Mouse (Mus musculus) midbrain, embryonic 11.5 days (tissue): ENCODE measurements around the gene Ahr. TPM values are rescaled to one million over a fixed set of nuclear protein-coding genes. Genes with fewer than 3 reads are reported as not detected.

Experiments
- ATAC-seq: fragments of 200-750 bp; cut with Nextera tagmentation; 2 replicates; pipeline ENCODE4 v1.8.0; 2017; ENCODE audit warnings: moderate TSS enrichment, moderate library complexity; ENCODE audit not compliant: low FRiP score
- DNase-seq: peaks from one replicate; pipeline ENCODE4 v3.0.0; 2015; ENCODE audit warnings: low spot score; ENCODE audit errors: missing footprints
- H3K27ac ChIP-seq: fragments of 300-500 bp; sonication (generic); 2 replicates; pipeline ENCODE4 v1.5.1; 2014; ENCODE audit warnings: low read depth, low read length
- H3K27me3 ChIP-seq: fragments of 300-500 bp; sonication (generic); 2 replicates; pipeline ENCODE4 v1.6.1; 2014; ENCODE audit warnings: mild to moderate bottlenecking, low read length, moderate library complexity, mixed read lengths; ENCODE audit not compliant: control insufficient read depth, insufficient read depth
- H3K36me3 ChIP-seq: fragments of 300-500 bp; sonication (generic); 2 replicates; pipeline ENCODE4 v1.6.1; 2014; ENCODE audit warnings: mild to moderate bottlenecking, low read length, moderate library complexity, mixed read lengths; ENCODE audit not compliant: control insufficient read depth, insufficient read depth
- H3K4me1 ChIP-seq: fragments of 300-500 bp; sonication (generic); 2 replicates; pipeline ENCODE4 v1.6.1; 2014; ENCODE audit warnings: low read length; ENCODE audit not compliant: control insufficient read depth, insufficient read depth
- H3K4me2 ChIP-seq: fragments of 300-500 bp; sonication (generic); 2 replicates; pipeline ENCODE4 v1.6.1; 2014; ENCODE audit warnings: mild to moderate bottlenecking, moderate library complexity
- H3K4me3 ChIP-seq: fragments of 300-500 bp; sonication (generic); 2 replicates; pipeline ENCODE4 v1.5.1; 2014; ENCODE audit warnings: low read depth, low read length
- H3K9ac ChIP-seq: fragments of 300-500 bp; sonication (generic); 2 replicates; pipeline ENCODE4 v1.6.1; 2014; ENCODE audit warnings: low read length
- H3K9me3 ChIP-seq: fragments of 300-500 bp; sonication (generic); 2 replicates; pipeline ENCODE4 v1.6.1; 2016; ENCODE audit warnings: low read length; ENCODE audit not compliant: control insufficient read depth
- WGBS: fragments of 180-500 bp; shearing (Covaris S2); extraction: QIAGEN DNeasy Blood & Tissue Kit; methylation state at CpG from one replicate; pipeline ENCODE4 v1.1.7; 2014; 5-methylcytosine and 5-hydroxymethylcytosine counted together
- polyA plus RNA-seq: library from polyadenylated mRNA; unstranded; fragments of >200 nt; fragmentation: Nextera tagmentation; extraction: Ambion mirVana; gene quantifications from 2 replicates; pipeline ENCODE4 v1.2.1, GENCODE M21; 2014

Gene Ahr
- polyA plus RNA-seq, 1 experiment from 2014 or later: 2.1 TPM

DNA sequence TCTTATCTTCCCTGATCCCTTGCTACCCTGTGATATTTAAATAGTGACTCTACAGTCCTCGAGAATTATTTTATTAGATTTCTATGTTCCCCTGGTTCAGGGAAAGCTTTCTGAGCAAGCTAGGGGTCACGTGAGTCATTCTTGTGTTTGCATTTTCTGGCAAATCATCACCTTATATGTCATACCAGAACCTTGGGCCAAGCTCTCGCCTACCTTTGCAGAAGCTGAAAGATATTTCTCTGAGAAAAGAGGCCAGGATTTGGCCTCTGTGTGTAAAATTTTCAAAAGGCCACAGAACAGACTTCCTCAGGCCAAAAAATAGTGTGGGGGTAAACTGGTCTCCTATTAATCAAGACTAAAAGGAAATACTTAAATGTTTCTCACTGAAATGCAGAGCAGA lies 19.2 kb downstream of the Ahr start:
- H3K27me3 ChIP-seq: no peaks in the 10 kb centered on the region
- H3K9me3 ChIP-seq: no peaks in the 10 kb centered on the region
- ATAC-seq (no peak), DNase-seq (no peak)
- no peak overlapping the region for H3K9ac ChIP-seq
- no peaks in the 10 kb centered on the region for H3K36me3 ChIP-seq
- whole genome bisulfite sequencing: 79% methylated on average over 3 of the region's 3 CpGs
- H3K4me2 ChIP-seq: no peak overlapping the region
- no peak overlapping the region for H3K27ac ChIP-seq
- no peaks in the 10 kb centered on the region for H3K4me1 ChIP-seq
- H3K4me3 ChIP-seq: no peak overlapping the region

DNA sequence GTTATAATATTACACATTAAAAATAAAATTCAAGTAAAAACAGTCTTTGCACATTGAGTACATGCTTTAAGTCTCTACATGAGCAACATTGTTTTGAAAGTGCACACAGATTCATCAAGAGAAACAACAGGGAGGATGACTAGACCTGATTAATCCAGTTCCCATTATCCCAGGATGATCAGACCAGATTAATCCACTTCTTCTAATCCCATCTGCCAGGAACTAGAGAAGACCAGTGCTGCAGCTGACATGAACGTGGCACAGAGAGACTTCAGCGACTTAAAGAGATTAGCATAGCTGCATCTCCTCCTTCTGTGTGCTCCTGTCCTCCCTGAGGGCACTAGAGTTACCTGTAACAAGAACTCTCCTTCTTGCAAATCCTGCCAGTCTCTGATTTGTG lies 20.2 kb downstream of the Ahr start:
- Histone ChIP-seq H3K27ac (no peak overlapping the region), H3K9ac (no peak overlapping the region), H3K36me3 (no peaks in the 10 kb centered on the region), H3K4me2 (no peak overlapping the region), H3K4me3 (no peak overlapping the region), H3K27me3 (no peaks in the 10 kb centered on the region), H3K4me1 (no peaks in the 10 kb centered on the region), H3K9me3 (no peaks in the 10 kb centered on the region)
- 44% methylated on average over 2 of the region's 2 CpGs for WGBS
- DNase-seq: no peak
- ATAC-seq: no peak

GRCm38 (mm10) chr12:35510711-35511110 lies 24.1 kb downstream of the Ahr start:
- no peaks in the 10 kb centered on the region for H3K9me3 ChIP-seq
- H3K4me3 ChIP-seq: no peak overlapping the region
- H3K4me2 ChIP-seq: no peak overlapping the region
- 87% methylated on average over 5 of the region's 5 CpGs for WGBS
- DNase-seq (no peak), ATAC-seq (no peak)
- no peaks in the 10 kb centered on the region for H3K27me3 ChIP-seq
- H3K27ac ChIP-seq: no peak overlapping the region
- no peaks in the 10 kb centered on the region for H3K4me1 ChIP-seq
- H3K36me3 ChIP-seq: no peaks in the 10 kb centered on the region
- no peak overlapping the region for H3K9ac ChIP-seq

DNA sequence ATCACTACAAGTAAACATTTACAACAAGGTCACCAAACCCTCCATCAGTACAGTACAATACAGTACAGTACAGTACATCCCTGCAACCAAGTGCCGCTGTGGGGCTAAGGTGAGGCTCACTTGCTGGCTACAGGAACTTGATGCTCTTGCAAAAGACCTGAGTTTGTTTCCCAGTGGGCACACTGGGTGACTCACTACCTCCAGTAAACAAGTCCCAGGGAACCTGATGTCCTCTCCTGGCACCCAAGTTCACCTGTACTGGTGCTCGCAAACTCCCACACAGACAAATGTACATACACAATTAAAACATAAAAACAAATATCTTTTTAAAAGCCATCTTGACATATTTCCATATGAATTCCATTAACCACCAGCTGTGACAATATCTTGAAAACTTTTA lies 28.5 kb downstream of the Ahr start:
- WGBS: 95% methylated on average over 2 of the region's 2 CpGs
- no peak for ATAC-seq
- Histone ChIP-seq H3K9ac (no peak overlapping the region), H3K27ac (no peak overlapping the region), H3K4me3 (no peak overlapping the region), H3K9me3 (no peaks in the 10 kb centered on the region), H3K27me3 (no peaks in the 10 kb centered on the region), H3K4me1 (no peaks in the 10 kb centered on the region), H3K36me3 (no peaks in the 10 kb centered on the region), H3K4me2 (no peak overlapping the region)
- DNase-seq: no peak

DNA sequence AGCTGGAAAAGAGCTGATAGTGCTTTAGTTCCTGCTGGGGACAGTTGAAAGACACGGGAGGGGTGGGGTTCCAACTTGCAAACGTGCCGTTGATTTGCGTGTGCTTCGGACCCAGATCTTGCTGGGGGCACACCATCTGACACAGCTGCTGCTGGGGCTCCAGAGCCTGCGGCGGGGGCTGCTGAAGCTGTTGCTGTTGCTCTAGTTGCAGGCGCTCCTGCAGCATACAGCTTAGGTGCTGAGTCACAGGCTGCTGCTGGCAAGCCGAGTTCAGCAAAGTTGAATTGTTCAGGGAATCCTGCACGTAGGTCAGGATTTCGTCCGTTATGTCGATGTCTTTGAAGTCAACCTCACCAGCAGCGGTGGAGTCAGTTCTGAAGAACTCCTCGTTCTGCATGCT lies 30.8 kb downstream of the Ahr start:
- Histone ChIP-seq H3K4me1 (no peaks in the 10 kb centered on the region), H3K9ac (no peak overlapping the region), H3K9me3 (no peaks in the 10 kb centered on the region), H3K4me3 (no peak overlapping the region), H3K27me3 (no peaks in the 10 kb centered on the region), H3K4me2 (no peak overlapping the region), H3K36me3 (no peaks in the 10 kb centered on the region), H3K27ac (no peak overlapping the region)
- 86% methylated on average over 15 of the region's 15 CpGs for WGBS
- no peak for ATAC-seq
- DNase-seq: no peak

- DNase-seq: no peak
- Histone ChIP-seq H3K36me3 (no peaks in the 10 kb centered on the region), H3K4me2 (no peak overlapping the region), H3K27me3 (no peaks in the 10 kb centered on the region), H3K4me1 (no peaks in the 10 kb centered on the region), H3K27ac (no peak overlapping the region), H3K9ac (no peak overlapping the region), H3K9me3 (no peaks in the 10 kb centered on the region), H3K4me3 (no peak overlapping the region)
- WGBS: 87% methylated on average over 7 of the region's 7 CpGs
- no peak for ATAC-seq
Observed at GRCm38 (mm10) chr12:35503586-35503985, 31.3 kb downstream of the Ahr start.

DNA sequence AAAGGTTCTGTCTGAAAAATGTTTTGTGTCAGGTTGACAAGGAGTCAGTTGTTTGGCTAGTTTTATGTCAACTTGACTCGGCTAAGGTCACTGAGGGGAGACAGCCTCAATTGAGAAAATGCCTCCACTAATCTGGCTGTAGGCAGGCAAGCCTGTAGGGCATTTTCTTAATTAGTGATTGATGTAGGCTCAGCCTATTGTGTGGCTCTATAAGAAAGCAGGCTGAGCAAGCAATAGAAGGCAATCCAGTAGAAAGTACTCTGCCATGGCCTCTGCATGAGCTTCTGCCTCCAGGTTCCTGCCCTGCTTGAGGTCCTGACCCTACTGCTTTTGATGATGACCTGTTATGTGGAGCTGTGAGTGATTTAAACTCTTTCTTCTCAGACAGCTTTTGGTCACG lies 33.4 kb downstream of the Ahr start:
- Histone ChIP-seq H3K4me3 (no peak overlapping the region), H3K9ac (no peak overlapping the region), H3K4me1 (no peaks in the 10 kb centered on the region), H3K4me2 (no peak overlapping the region), H3K36me3 (no peaks in the 10 kb centered on the region), H3K27me3 (no peaks in the 10 kb centered on the region), H3K27ac (no peak overlapping the region), H3K9me3 (no peaks in the 10 kb centered on the region)
- 19% methylated on average over 2 of the region's 2 CpGs for WGBS
- no peak for DNase-seq
- 0 out of 2 replicates have a peak, but pooled peaks have one; percentile 11 for ATAC-seq

DNA sequence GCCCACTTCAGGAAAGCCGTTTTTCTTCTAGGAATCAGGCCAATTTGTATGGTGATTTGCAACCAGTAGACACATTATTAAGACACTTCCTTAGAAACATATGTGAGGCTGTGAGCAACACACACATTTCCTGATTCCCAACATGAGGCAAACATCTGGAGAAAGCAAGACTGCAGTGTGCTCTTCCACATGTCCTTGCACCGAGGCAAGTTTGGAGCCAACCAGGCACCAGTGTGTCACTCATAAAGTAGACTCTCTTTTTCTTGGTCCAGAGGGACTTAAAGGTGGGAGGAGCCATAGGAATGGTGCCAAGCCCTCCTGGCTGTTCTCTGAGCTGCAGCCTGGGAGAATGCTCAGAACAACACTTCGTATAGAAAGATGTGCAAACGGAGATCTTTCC lies 39.6 kb downstream of the Ahr start:
- Histone ChIP-seq H3K27me3 (no peaks in the 10 kb centered on the region), H3K4me2 (no peak overlapping the region), H3K4me3 (no peak overlapping the region), H3K9ac (no peak overlapping the region), H3K9me3 (no peaks in the 10 kb centered on the region), H3K4me1 (no peaks in the 10 kb centered on the region), H3K36me3 (no peaks in the 10 kb centered on the region), H3K27ac (no peak overlapping the region)
- WGBS: 85% methylated on average over 4 of the region's 4 CpGs
- no peak for ATAC-seq
- no peak for DNase-seq

DNA sequence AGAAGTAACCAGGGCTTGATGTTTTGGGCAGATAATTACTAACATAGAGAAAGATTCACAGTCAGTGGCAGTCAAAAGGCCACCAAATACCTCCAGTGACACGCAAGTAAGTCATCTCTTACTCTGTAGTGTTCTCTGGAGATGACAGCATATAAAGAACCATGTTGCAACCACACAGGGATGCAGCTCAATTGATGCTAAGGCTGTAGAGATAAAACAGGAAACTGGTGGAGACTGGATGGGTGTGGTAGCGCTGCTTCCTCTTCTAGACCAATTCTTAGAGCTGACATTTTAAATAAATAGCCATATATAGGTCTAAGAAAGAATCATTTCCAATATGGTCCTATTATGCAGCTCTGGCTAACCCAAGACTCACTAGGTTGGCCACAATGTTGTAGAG lies 54.1 kb downstream of the Ahr start:
- Histone ChIP-seq H3K9me3 (no peaks in the 10 kb centered on the region), H3K27ac (no peak overlapping the region), H3K4me1 (no peaks in the 10 kb centered on the region), H3K4me2 (no peak overlapping the region), H3K27me3 (no peaks in the 10 kb centered on the region), H3K4me3 (no peak overlapping the region), H3K9ac (no peak overlapping the region), H3K36me3 (no peaks in the 10 kb centered on the region)
- 90% methylated on average over 2 of the region's 2 CpGs for WGBS
- ATAC-seq (no peak), DNase-seq (no peak)

GRCm38 (mm10) chr12:35478906-35479305 lies 55.9 kb downstream of the Ahr start:
- WGBS: 81% methylated on average over 5 of the region's 5 CpGs
- ATAC-seq: no peak
- Histone ChIP-seq H3K36me3 (no peaks in the 10 kb centered on the region), H3K4me3 (no peak overlapping the region), H3K9me3 (no peaks in the 10 kb centered on the region), H3K4me2 (no peak overlapping the region), H3K27ac (no peak overlapping the region), H3K27me3 (no peaks in the 10 kb centered on the region), H3K9ac (no peak overlapping the region), H3K4me1 (no peaks in the 10 kb centered on the region)
- DNase-seq: no peak
